Comparison of ENCODE assay signal across 8 mouse cellular contexts in genomic region chr16:18876442-18877308, GRCm38 (mm10). TPM values are rescaled to one million over a fixed set of nuclear protein-coding genes. Genes with fewer than 3 reads are reported as not detected.
DNase-seq lines count a peak whose midpoint lies in the region; ATAC-seq lines count a peak whose summit lies in the region.

Gene Mrpl40 (minus strand): TSS chr16:18876862.
Gene Hira (plus strand): TSS chr16:18877037.

- H3K4me3 ChIP-seq in heart, embryonic 13.5 days, result peak within 1 kb of the TSS; percentile 96
- peak within 1 kb of the TSS; percentile 93 for H3K4me3 ChIP-seq in liver, embryonic 12.5 days
- H3K4me3 ChIP-seq in stomach, embryonic 15.5 days (replicated peaks), result peak within 1 kb of the TSS; percentile 93

- no peaks in the 10 kb centered on the region for H3K9me3 ChIP-seq in heart, embryonic 13.5 days
- H3K9me3 ChIP-seq in liver, embryonic 12.5 days (replicated peaks), result no peaks in the 10 kb centered on the region
- H3K9me3 ChIP-seq in stomach, embryonic 15.5 days, result no peaks in the 10 kb centered on the region

- WGBS in heart, embryonic 13.5 days, result under 1% methylated on average over 93 of the region's 93 CpGs
- under 1% methylated on average over 88 of the region's 93 CpGs for WGBS in liver, embryonic 12.5 days (ENCODE audit: insufficient replicate concordance)
- under 1% methylated on average over 93 of the region's 93 CpGs for whole genome bisulfite sequencing in stomach, embryonic 15.5 days

- H3K9ac ChIP-seq in heart, embryonic 13.5 days, result peak within 1 kb of the TSS; percentile 95
- peak within 1 kb of the TSS; percentile 92 for H3K9ac ChIP-seq in liver, embryonic 12.5 days
- peak within 1 kb of the TSS; percentile 87 for H3K9ac ChIP-seq in stomach, embryonic 15.5 days

- H3K27me3 ChIP-seq in heart, embryonic 13.5 days (replicated peaks), result no peaks in the 10 kb centered on the region
- H3K27me3 ChIP-seq in liver, embryonic 12.5 days (replicated peaks), result no peaks in the 10 kb centered on the region
- H3K27me3 ChIP-seq in stomach, embryonic 15.5 days (replicated peaks), result no peaks in the 10 kb centered on the region

- ATAC-seq in erythroid progenitor cell, adult 5-6 weeks (replicated peaks; ENCODE audit: low FRiP score, poor library complexity, severe bottlenecking), result peak; percentile 89
- peak; percentile 96 for ATAC-seq in heart, embryonic 13.5 days (ENCODE audit: extremely low read depth, insufficient number of reproducible peaks, low FRiP score, low TSS enrichment)
- ATAC-seq in liver, embryonic 12.5 days, result peak; percentile 92
- peak; percentile 95 for ATAC-seq in stomach, embryonic 15.5 days (ENCODE audit: insufficient read depth, low FRiP score, low read depth)

- H3K36me3 ChIP-seq in heart, embryonic 13.5 days, result peaks cover 41% of the 10 kb centered on the region
- peaks cover 57% of the 10 kb centered on the region for H3K36me3 ChIP-seq in liver, embryonic 12.5 days
- H3K36me3 ChIP-seq in stomach, embryonic 15.5 days, result peaks cover 16% of the 10 kb centered on the region

- peak; percentile 95 for DNase-seq in CD4-positive helper T cell, adult 2 months (ENCODE audit: low read depth, low spot score)
- DNase-seq in brain, embryonic 18.5 days (ENCODE audit: low read depth, low spot score), result peak; percentile 78
- DNase-seq in kidney, postnatal 10 days, result peak; percentile 97
- DNase-seq in natural killer cell, adult 2 months (ENCODE audit: low spot score in 2 of 2), result peak; percentile 91 to 93

- H3K27ac ChIP-seq in heart, embryonic 13.5 days (replicated peaks), result peak within 1 kb of the TSS; percentile 95
- peak within 1 kb of the TSS; percentile 98 for H3K27ac ChIP-seq in liver, embryonic 12.5 days
- peak within 1 kb of the TSS; percentile 97 for H3K27ac ChIP-seq in stomach, embryonic 15.5 days

- H3K4me1 ChIP-seq in heart, embryonic 13.5 days, result peaks cover 27% of the 10 kb centered on the region
- peaks cover 42% of the 10 kb centered on the region for H3K4me1 ChIP-seq in liver, embryonic 12.5 days
- peaks cover 11% of the 10 kb centered on the region for H3K4me1 ChIP-seq in stomach, embryonic 15.5 days

- H3K4me2 ChIP-seq in heart, embryonic 13.5 days, result peak within 1 kb of the TSS; percentile 95
- peak within 1 kb of the TSS; percentile 96 for H3K4me2 ChIP-seq in liver, embryonic 12.5 days
- peak within 1 kb of the TSS; percentile 80 for H3K4me2 ChIP-seq in stomach, embryonic 15.5 days

RNA-seq across cellular contexts. Expression of gene Mrpl40, which starts in this region (rescaled TPM):
- 55.1 and 86.4 TPM in 2 replicates for total RNA-seq in erythroid progenitor cell, adult 5-6 weeks (2015; ENCODE audit: low replicate concordance)
- total RNA-seq in erythroid progenitor cell, adult 5-6 weeks (2017; ENCODE audit: low replicate concordance), result 34.3 and 39.0 TPM in 2 replicates
- polyA plus RNA-seq in heart, embryonic 13.5 days (2015; fragmentation: Nextera tagmentation; extraction: Ambion mirVana), result 90.3 and 103 TPM in 2 replicates
- 96.1 and 99.3 TPM in 2 replicates for polyA plus RNA-seq in liver, embryonic 12.5 days (2016; fragmentation: Nextera tagmentation; extraction: Ambion mirVana)
- 97.6 and 105 TPM in 2 replicates for polyA plus RNA-seq in stomach, embryonic 15.5 days (2015; fragmentation: Nextera tagmentation; extraction: Ambion mirVana)

RNA-seq across cellular contexts. Expression of gene Hira, which starts in this region (rescaled TPM):
- 66.2 and 71.7 TPM in 2 replicates for total RNA-seq in erythroid progenitor cell, adult 5-6 weeks (2015; ENCODE audit: low replicate concordance)
- total RNA-seq in erythroid progenitor cell, adult 5-6 weeks (2017; ENCODE audit: low replicate concordance), result 18.5 and 36.7 TPM in 2 replicates
- 11.0 and 11.8 TPM in 2 replicates for polyA plus RNA-seq in heart, embryonic 13.5 days (2015; fragmentation: Nextera tagmentation; extraction: Ambion mirVana)
- 13.6 and 15.2 TPM in 2 replicates for polyA plus RNA-seq in liver, embryonic 12.5 days (2016; fragmentation: Nextera tagmentation; extraction: Ambion mirVana)
- 13.4 and 13.5 TPM in 2 replicates for polyA plus RNA-seq in stomach, embryonic 15.5 days (2015; fragmentation: Nextera tagmentation; extraction: Ambion mirVana)

Comparison
In these comparisons a context has a peak if more than half of its experiments do, and no peak if none do; other contexts are left out.
1. Peak in every context shown above with its lines: DNase-seq, ATAC-seq, H3K4me3 ChIP-seq and H3K27ac ChIP-seq.